Mouse (Mus musculus) embryonic facial prominence, embryonic 10.5 days (tissue): ENCODE data around the gene Dzip3. TPM values are rescaled to one million over a fixed set of nuclear protein-coding genes. Genes with fewer than 3 reads are reported as not detected.

Experiments used
- DNase-seq: peaks from one replicate; pipeline ENCODE4 v3.0.0-alpha.2; 2017; ENCODE audit warnings: low spot score
- H3K27ac ChIP-seq: fragments of 300-500 bp; sonication (generic); replicated peaks from 2 replicates; pipeline ENCODE4 v1.5.1; 2016; ENCODE audit warnings: mild to moderate bottlenecking
- H3K27me3 ChIP-seq: fragments of 300-500 bp; sonication (generic); replicated peaks from 2 replicates; pipeline ENCODE4 v1.6.1; 2016; ENCODE audit warnings: low read depth, mild to moderate bottlenecking; ENCODE audit not compliant: poor library complexity, severe bottlenecking
- H3K36me3 ChIP-seq: fragments of 300-500 bp; sonication (generic); replicated peaks from 2 replicates; pipeline ENCODE4 v1.6.1; 2016; ENCODE audit warnings: mild to moderate bottlenecking, moderate library complexity
- H3K4me1 ChIP-seq: fragments of 300-500 bp; sonication (generic); 2 replicates; pipeline ENCODE4 v1.6.1; 2016
- H3K4me3 ChIP-seq: fragments of 300-500 bp; sonication (generic); 2 replicates; pipeline ENCODE4 v1.5.1; 2016; ENCODE audit warnings: mild to moderate bottlenecking, moderate library complexity
- H3K9me3 ChIP-seq: fragments of 300-500 bp; sonication (generic); 2 replicates; pipeline ENCODE4 v1.6.1; 2016; ENCODE audit warnings: mild to moderate bottlenecking
- WGBS: fragments of 180-500 bp; shearing (Covaris S2); methylation state at CpG from one replicate; pipeline ENCODE4 v1.1.7; 2016; 5-methylcytosine and 5-hydroxymethylcytosine counted together
- polyA plus RNA-seq: library from polyadenylated mRNA; unstranded; fragments of >200 nt; fragmentation: Nextera tagmentation; extraction: Ambion mirVana; gene quantifications from 2 replicates; pipeline ENCODE4 v1.2.1, GENCODE M21; 2016

The Dzip3 gene
- polyA plus RNA-seq, result 30.8 and 35.6 TPM in 2 replicates

- peak within 1 kb of the TSS; percentile 99 for H3K27ac ChIP-seq
- WGBS, result under 1% methylated on average over 74 of the region's 74 CpGs
Measured at GRCm38 (mm10) chr16:48993559-48994342, at the start of gene Dzip3, which contains the start of gene Cip2a. Gene Dzip3 (minus strand): TSS chr16:48994165. Gene Cip2a (plus strand): TSS chr16:48994185.

GRCm38 (mm10) chr16:49040554-49041221 is 46.7 kb upstream of the Dzip3 start:
- no peak overlapping the region for H3K27ac ChIP-seq
- H3K36me3 ChIP-seq, result no peaks in the 10 kb centered on the region
- H3K4me1 ChIP-seq, result no peaks in the 10 kb centered on the region
- no peak overlapping the region for H3K4me3 ChIP-seq
- H3K9me3 ChIP-seq, result no peaks in the 10 kb centered on the region
- WGBS, result 85% methylated on average over 3 of the region's 3 CpGs
- no peaks in the 10 kb centered on the region for H3K27me3 ChIP-seq
- no peak for DNase-seq

More at GRCm38 (mm10) chr16:48993559-48994342, at the start of gene Dzip3, which contains the start of gene Cip2a:
- H3K4me1 ChIP-seq, result peaks cover 22% of the 10 kb centered on the region
- no peaks in the 10 kb centered on the region for H3K9me3 ChIP-seq
- H3K4me3 ChIP-seq, result peak within 1 kb of the TSS; percentile 91
- DNase-seq, result peak; percentile 97
- H3K27me3 ChIP-seq, result no peaks in the 10 kb centered on the region
- peaks cover 33% of the 10 kb centered on the region for H3K36me3 ChIP-seq

DNA sequence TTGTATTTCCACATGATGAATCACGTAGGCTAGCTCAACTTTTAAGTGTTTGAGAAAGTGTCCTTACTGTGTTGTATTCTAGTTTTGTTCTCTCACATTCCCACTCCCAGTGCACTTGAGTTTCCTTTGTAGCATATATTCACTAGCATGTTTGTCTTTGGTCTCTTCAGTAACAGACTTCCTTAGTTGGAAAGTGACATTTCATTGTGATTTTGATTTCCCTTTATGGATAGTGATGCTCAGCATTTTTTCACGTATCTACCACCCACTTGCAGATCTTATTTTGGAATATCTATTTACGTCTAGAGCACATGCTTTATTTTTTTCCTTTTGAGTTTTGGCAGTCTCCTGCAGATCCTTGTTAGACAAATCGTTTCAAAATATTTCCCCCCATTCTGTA is 43.8 kb upstream of the Dzip3 start:
- Histone ChIP-seq H3K36me3 (no peaks in the 10 kb centered on the region), H3K27me3 (no peaks in the 10 kb centered on the region), H3K4me3 (no peak overlapping the region), H3K9me3 (no peaks in the 10 kb centered on the region), H3K27ac (no peak overlapping the region), H3K4me1 (no peaks in the 10 kb centered on the region)
- 82% methylated on average over 4 of the region's 4 CpGs for WGBS
- DNase-seq, result no peak

DNA sequence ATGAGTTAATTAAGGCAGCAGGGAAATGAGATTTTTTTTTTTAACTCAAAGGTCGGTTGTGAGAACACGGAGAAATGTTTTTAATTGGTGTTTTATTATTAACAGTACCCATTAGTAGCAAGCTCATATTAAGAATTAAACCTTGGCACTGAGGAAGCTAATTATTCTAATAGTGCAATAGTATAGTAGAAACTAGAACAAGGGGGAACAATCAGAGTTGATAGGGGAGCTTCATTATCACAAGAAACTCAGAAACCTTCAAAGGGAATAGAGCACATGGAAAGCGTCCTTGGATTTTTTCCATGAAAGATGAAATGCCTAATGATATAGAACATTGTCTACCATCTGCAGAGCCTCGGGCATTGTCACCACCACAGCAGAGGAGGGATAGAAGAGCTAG is 41.9 kb upstream of the Dzip3 start:
- Histone ChIP-seq H3K27ac (no peak overlapping the region), H3K9me3 (no peaks in the 10 kb centered on the region), H3K36me3 (no peaks in the 10 kb centered on the region), H3K4me3 (no peak overlapping the region), H3K4me1 (no peaks in the 10 kb centered on the region), H3K27me3 (no peaks in the 10 kb centered on the region)
- no peak for DNase-seq
- 91% methylated on average over 4 of the region's 4 CpGs for WGBS

DNA sequence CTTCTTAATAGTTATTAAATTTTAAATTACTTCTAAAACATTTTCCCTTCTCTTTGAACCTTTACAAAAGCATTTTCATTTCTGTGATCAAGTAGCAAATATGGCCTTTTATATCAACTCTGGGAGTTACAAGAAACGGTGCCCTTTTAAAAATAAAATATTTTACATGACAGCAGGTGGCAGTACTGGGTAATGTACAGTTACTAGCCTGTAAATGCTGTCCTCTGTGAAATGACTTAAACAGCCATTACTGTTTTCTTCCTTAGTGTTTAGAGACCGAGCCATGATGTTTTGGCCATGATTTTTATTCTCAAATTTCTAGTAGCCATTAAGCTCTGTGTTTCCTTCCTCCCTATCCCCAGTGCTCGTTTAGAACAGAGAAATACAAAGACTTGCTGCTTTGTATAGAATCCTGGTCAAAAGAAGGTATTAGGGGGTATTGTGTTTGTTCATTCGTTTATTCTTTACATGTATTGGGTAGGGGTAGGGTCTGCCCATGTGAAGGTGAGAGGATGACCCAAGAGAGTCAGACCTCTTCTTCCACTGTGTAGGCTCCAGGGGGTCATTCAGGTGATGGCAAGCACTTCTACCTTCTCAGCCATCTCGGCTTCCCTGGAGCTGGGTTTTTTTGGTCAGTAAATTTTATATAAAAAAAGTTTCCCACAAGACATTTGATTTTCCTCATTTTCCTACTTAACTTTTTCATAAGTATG is 22.8 kb upstream of the Dzip3 start:
- no peak overlapping the region for H3K4me3 ChIP-seq
- 83% methylated on average over 5 of the region's 5 CpGs for WGBS
- H3K4me1 ChIP-seq, result no peaks in the 10 kb centered on the region
- DNase-seq, result no peak
- no peak overlapping the region for H3K27ac ChIP-seq
- peaks cover 86% of the 10 kb centered on the region for H3K36me3 ChIP-seq
- no peaks in the 10 kb centered on the region for H3K9me3 ChIP-seq
- no peaks in the 10 kb centered on the region for H3K27me3 ChIP-seq

- H3K9me3 ChIP-seq, result no peaks in the 10 kb centered on the region
- no peak overlapping the region for H3K27ac ChIP-seq
- no peak for DNase-seq
- peaks cover 94% of the 10 kb centered on the region for H3K36me3 ChIP-seq
- H3K4me3 ChIP-seq, result no peak overlapping the region
- no peaks in the 10 kb centered on the region for H3K4me1 ChIP-seq
- H3K27me3 ChIP-seq, result no peaks in the 10 kb centered on the region
- 92% methylated on average over 5 of the region's 5 CpGs for WGBS
Measured at GRCm38 (mm10) chr16:49004151-49004550, 10.2 kb upstream of the Dzip3 start.

- WGBS, result 0% methylated on average over 18 of the region's 18 CpGs
- no peak for DNase-seq
- Histone ChIP-seq H3K36me3 (peaks cover 39% of the 10 kb centered on the region), H3K4me3 (peak overlapping the region; percentile 91), H3K27me3 (no peaks in the 10 kb centered on the region), H3K9me3 (no peaks in the 10 kb centered on the region), H3K27ac (peak overlapping the region; percentile 99), H3K4me1 (peaks cover 22% of the 10 kb centered on the region)
Measured at GRCm38 (mm10) chr16:48994343-48994693, 353 bp upstream of the Dzip3 start.

GRCm38 (mm10) chr16:48993231-48993558 is 770 bp downstream of the Dzip3 start:
- 5% methylated on average over 9 of the region's 9 CpGs for WGBS
- peak overlapping the region; percentile 91 for H3K4me3 ChIP-seq
- no peaks in the 10 kb centered on the region for H3K27me3 ChIP-seq
- peaks cover 28% of the 10 kb centered on the region for H3K36me3 ChIP-seq
- no peaks in the 10 kb centered on the region for H3K9me3 ChIP-seq
- no peak for DNase-seq
- H3K27ac ChIP-seq, result peak overlapping the region; percentile 99
- peaks cover 22% of the 10 kb centered on the region for H3K4me1 ChIP-seq

- peaks cover 22% of the 10 kb centered on the region for H3K4me1 ChIP-seq
- DNase-seq, result no peak
Measured at GRCm38 (mm10) chr16:48992437-48993230, 1.3 kb downstream of the Dzip3 start.

DNA sequence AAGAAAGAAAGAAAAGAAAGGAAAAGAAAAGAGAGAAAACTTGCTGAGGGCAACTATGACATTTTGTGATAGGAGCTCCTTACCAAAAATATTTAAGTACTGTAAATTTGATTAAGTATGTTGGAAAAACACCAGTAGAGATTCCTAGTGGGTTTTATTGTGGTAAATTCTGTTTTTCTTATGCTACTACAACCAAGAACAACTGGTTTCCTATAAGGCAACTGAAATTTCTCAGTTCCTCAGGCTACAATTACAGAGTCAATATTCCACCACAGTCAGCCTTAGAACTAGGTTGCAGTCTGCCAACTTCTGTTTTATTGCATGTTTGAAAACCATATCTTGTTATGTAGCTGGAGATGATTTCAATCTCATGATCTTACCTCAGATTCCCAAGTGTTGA is 4.3 kb downstream of the Dzip3 start:
- H3K36me3 ChIP-seq, result peaks cover 11% of the 10 kb centered on the region
- H3K9me3 ChIP-seq, result no peaks in the 10 kb centered on the region
- no peak overlapping the region for H3K27ac ChIP-seq
- H3K27me3 ChIP-seq, result no peaks in the 10 kb centered on the region
- H3K4me3 ChIP-seq, result no peak overlapping the region
- H3K4me1 ChIP-seq, result peaks cover 7% of the 10 kb centered on the region
- DNase-seq, result no peak

More at GRCm38 (mm10) chr16:48992437-48993230, 1.3 kb downstream of the Dzip3 start:
- peaks cover 22% of the 10 kb centered on the region for H3K36me3 ChIP-seq
- H3K27ac ChIP-seq, result peak overlapping the region; percentile 99
- H3K27me3 ChIP-seq, result no peaks in the 10 kb centered on the region
- WGBS, result 53% methylated on average over 10 of the region's 10 CpGs
- H3K9me3 ChIP-seq, result no peaks in the 10 kb centered on the region
- peak overlapping the region; percentile 91 for H3K4me3 ChIP-seq

DNA sequence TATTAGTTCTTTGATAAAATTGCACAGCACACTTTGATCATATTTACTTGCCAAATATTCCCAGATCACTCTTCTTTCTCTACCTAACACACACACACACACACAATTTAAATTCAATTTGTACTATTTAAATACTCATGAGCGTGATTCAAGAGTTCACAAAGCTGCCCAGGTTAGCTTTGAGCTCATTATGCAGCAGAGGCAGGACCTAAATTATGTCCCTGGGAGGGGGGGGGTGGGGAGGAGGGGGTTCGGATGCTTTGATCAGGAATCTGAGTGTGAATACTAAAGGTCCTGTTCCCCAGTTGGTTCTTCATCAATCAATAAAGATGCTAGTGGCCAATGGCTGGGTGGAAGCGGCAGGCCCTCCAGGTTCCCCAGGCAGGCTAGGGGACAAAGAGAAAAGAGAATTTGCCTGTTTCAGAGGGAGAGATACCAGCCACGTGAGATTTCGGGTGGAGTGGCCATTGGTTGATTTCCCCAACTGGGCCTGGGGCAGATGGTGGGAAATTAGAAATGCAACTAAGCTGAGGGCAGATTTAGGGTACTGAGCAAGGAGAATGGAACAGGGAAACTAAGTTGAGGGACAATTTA is 8.8 kb downstream of the Dzip3 start:
- WGBS, result 60% methylated on average over 5 of the region's 5 CpGs
- H3K9me3 ChIP-seq, result no peaks in the 10 kb centered on the region
- DNase-seq, result no peak
- no peak overlapping the region for H3K4me3 ChIP-seq
- no peaks in the 10 kb centered on the region for H3K4me1 ChIP-seq
- peaks cover 29% of the 10 kb centered on the region for H3K36me3 ChIP-seq
- no peaks in the 10 kb centered on the region for H3K27me3 ChIP-seq
- H3K27ac ChIP-seq, result no peak overlapping the region

- Histone ChIP-seq H3K36me3 (peaks cover 67% of the 10 kb centered on the region), H3K27ac (no peak overlapping the region), H3K27me3 (no peaks in the 10 kb centered on the region), H3K4me3 (no peak overlapping the region), H3K9me3 (no peaks in the 10 kb centered on the region), H3K4me1 (no peaks in the 10 kb centered on the region)
- DNase-seq, result no peak
Measured at GRCm38 (mm10) chr16:48979965-48980364, 14.0 kb downstream of the Dzip3 start.
